Mouse (Mus musculus): ENCODE measurements around the gene Rbm15b.

- TF ChIP-seq TAL1 (IDR thresholded peaks at IDR 0.05; ENCODE audit: low read length) (no peak), GATA1 (IDR thresholded peaks at IDR 0.05; ENCODE audit: low read length) (no peak)
These were observed 20.9 kb upstream of the Rbm15b start for GRCm38 (mm10) chr9:106908174-106908573.
